Mouse (Mus musculus) liver, embryonic 11.5 days (tissue): ENCODE measurements at regions not wholly inside any gene's neighbourhood (a gene's known extent, or its start where the extent isn't known, plus 50 kb on each side); places are given as distances from the start of the nearest gene placed in this dataset.

Experiments used
- ATAC-seq: fragments of 200-750 bp; cut with Nextera tagmentation; replicated peaks from 2 replicates; pipeline ENCODE4 v1.8.0; 2017; ENCODE audit warnings: moderate number of reproducible peaks, mild to moderate bottlenecking, moderate TSS enrichment, moderate library complexity; ENCODE audit not compliant: low FRiP score
- DNase-seq: peaks from one replicate; pipeline ENCODE4 v3.0.0-alpha.2; 2017; ENCODE audit warnings: low spot score
- H3K27ac ChIP-seq: fragments of 300-500 bp; sonication (generic); 2 replicates; pipeline ENCODE4 v1.5.1; 2014; ENCODE audit warnings: mild to moderate bottlenecking, low read depth, low read length, control low read depth
- H3K27me3 ChIP-seq: fragments of 300-500 bp; sonication (generic); replicated peaks from 2 replicates; pipeline ENCODE4 v1.6.1; 2014; ENCODE audit warnings: low read length, mixed read lengths; ENCODE audit not compliant: control insufficient read depth, insufficient read depth
- H3K36me3 ChIP-seq: fragments of 300-500 bp; sonication (generic); 2 replicates; pipeline ENCODE4 v1.6.1; 2014; ENCODE audit warnings: mild to moderate bottlenecking, low read length, moderate library complexity, mixed read lengths; ENCODE audit not compliant: control insufficient read depth, insufficient read depth
- H3K4me1 ChIP-seq: fragments of 300-500 bp; sonication (generic); replicated peaks from 2 replicates; pipeline ENCODE4 v1.6.1; 2014; ENCODE audit warnings: low read length, mixed read lengths; ENCODE audit not compliant: control insufficient read depth, insufficient read depth
- H3K4me2 ChIP-seq: fragments of 300-500 bp; sonication (generic); 2 replicates; pipeline ENCODE4 v1.6.1; 2014; ENCODE audit warnings: mild to moderate bottlenecking, control low read depth, moderate library complexity
- H3K4me3 ChIP-seq: fragments of 300-500 bp; sonication (generic); 2 replicates; pipeline ENCODE4 v1.5.1; 2014; ENCODE audit warnings: low read depth, low read length, control low read depth
- H3K9ac ChIP-seq: fragments of 300-500 bp; sonication (generic); 2 replicates; pipeline ENCODE4 v1.6.1; 2014; ENCODE audit warnings: low read depth, low read length, control low read depth
- H3K9me3 ChIP-seq: fragments of 300-500 bp; sonication (generic); 2 replicates; pipeline ENCODE4 v1.6.1; 2016; ENCODE audit warnings: low read length, inconsistent platforms, mixed read lengths; ENCODE audit not compliant: control insufficient read depth
- WGBS: fragments of 180-500 bp; shearing (Covaris S2); extraction: QIAGEN DNeasy Blood & Tissue Kit; methylation state at CpG from one replicate; pipeline ENCODE4 v1.1.7; 2014; 5-methylcytosine and 5-hydroxymethylcytosine counted together

GRCm38 (mm10) chr6:141059250-141059916 lies 189.7 kb upstream of the Pde3a start:
- H3K4me3 ChIP-seq = no peak overlapping the region
- DNase-seq (no peak), ATAC-seq (no peak)
- no peak overlapping the region for H3K27ac ChIP-seq
- no peaks in the 10 kb centered on the region for H3K4me1 ChIP-seq
- H3K9me3 ChIP-seq = 0 out of 2 replicates have a peak, but pooled peaks cover 3% of the 10 kb centered on the region
- no peak overlapping the region for H3K4me2 ChIP-seq
- 82% methylated on average over 11 of the region's 11 CpGs for WGBS
- no peaks in the 10 kb centered on the region for H3K36me3 ChIP-seq
- H3K27me3 ChIP-seq = no peaks in the 10 kb centered on the region
- no peak overlapping the region for H3K9ac ChIP-seq

DNA sequence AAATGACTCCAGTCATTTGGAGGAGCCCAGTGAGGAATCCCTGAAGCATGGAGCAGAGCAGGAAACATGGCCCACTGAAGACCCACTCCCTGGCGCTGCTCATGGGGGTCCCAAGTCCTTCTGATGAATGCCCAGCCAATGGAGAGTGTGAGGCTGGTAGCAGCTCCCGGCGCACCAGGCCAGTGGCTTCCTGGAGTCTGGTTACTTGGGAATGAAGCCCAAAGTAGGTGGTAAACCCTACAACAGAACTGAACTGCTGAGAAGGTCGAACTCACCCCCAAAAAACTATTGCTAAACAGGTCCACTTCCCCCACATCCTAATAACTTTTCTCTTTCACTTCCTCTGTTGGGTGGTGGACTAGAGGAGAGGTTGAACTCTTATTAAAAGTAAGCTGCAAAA lies 183.3 kb upstream of the Pde3a start:
- ATAC-seq (no peak), DNase-seq (no peak)
- Histone ChIP-seq H3K4me1 (no peaks in the 10 kb centered on the region), H3K27ac (no peak overlapping the region), H3K9me3 (no peaks in the 10 kb centered on the region), H3K4me2 (no peak overlapping the region), H3K9ac (no peak overlapping the region), H3K36me3 (no peaks in the 10 kb centered on the region), H3K27me3 (no peaks in the 10 kb centered on the region), H3K4me3 (no peak overlapping the region)
- 65% methylated on average over 4 of the region's 4 CpGs for WGBS

GRCm38 (mm10) chr6:141068861-141069467 lies 180.1 kb upstream of the Pde3a start:
- ATAC-seq (no peak), DNase-seq (no peak)
- Histone ChIP-seq H3K27ac (no peak overlapping the region), H3K9me3 (no peaks in the 10 kb centered on the region), H3K4me1 (no peaks in the 10 kb centered on the region), H3K27me3 (no peaks in the 10 kb centered on the region), H3K36me3 (no peaks in the 10 kb centered on the region), H3K9ac (no peak overlapping the region), H3K4me2 (no peak overlapping the region), H3K4me3 (no peak overlapping the region)
- WGBS = 82% methylated on average over 6 of the region's 6 CpGs

DNA sequence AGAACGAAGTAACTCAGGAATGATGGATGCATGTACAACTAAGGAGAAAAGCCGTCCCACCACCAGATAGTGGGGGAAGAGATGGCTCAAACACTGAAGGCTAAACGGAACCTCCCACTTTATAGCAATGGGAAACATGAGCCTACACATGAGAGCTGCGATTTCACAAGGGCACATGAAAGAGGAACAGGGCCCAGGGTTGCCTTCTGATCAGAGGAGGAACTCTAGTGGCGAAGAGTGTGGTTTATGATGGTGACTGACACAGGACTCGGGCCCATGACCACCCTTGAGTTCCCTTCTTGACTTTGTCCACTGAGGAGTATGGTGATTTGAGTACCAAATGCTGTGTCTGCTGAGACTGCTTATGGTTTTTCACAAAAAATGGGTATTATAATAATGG lies 179.2 kb upstream of the Pde3a start:
- H3K27ac ChIP-seq = no peak overlapping the region
- no peak overlapping the region for H3K4me3 ChIP-seq
- no peak for ATAC-seq
- no peaks in the 10 kb centered on the region for H3K36me3 ChIP-seq
- no peak overlapping the region for H3K4me2 ChIP-seq
- no peak overlapping the region for H3K9ac ChIP-seq
- WGBS = 76% methylated on average over 6 of the region's 6 CpGs
- no peaks in the 10 kb centered on the region for H3K4me1 ChIP-seq
- no peaks in the 10 kb centered on the region for H3K9me3 ChIP-seq
- no peak for DNase-seq
- H3K27me3 ChIP-seq = no peaks in the 10 kb centered on the region

- DNase-seq (no peak), ATAC-seq (no peak)
- H3K4me1 ChIP-seq = no peaks in the 10 kb centered on the region
- no peaks in the 10 kb centered on the region for H3K27me3 ChIP-seq
- no peaks in the 10 kb centered on the region for H3K9me3 ChIP-seq
- WGBS = 80% methylated on average over 2 of the region's 2 CpGs
- no peak overlapping the region for H3K9ac ChIP-seq
- no peaks in the 10 kb centered on the region for H3K36me3 ChIP-seq
- H3K4me2 ChIP-seq = no peak overlapping the region
- no peak overlapping the region for H3K27ac ChIP-seq
- H3K4me3 ChIP-seq = no peak overlapping the region
These were observed 177.6 kb upstream of the Pde3a start for GRCm38 (mm10) chr6:141071507-141071906.

DNA sequence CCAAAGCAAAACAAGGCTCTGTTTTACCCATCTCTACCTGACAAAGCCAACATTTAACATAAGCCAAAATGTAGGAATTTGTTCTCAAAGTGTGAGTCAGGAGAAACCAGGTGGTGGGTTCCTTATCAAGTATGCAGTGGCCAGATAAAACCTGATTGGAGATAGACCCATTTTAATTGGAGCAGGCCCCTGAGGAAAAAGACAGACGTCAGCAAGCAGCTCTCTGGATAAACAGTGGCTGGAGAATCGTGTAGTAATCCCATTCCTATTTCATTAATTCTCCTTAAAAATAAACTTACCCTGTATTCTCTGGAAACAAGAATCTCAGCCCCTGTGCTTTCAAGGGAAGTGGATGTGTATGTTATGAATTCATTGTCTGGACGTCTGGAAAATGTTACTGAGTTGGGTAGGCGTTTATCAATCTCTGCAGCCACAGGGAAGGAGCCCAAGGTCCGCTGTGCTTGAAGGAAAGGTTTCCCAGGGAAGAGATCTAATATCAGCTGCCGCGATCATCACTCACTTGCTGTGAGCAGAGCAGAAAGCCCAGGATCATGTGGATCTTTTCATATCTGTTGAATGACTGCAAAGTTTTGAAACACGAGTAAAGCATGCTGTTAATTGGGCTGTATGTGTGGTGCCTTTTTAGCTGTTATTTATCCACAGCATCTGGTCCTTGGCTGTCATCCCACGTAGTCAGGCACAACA lies 157.8 kb upstream of the Pde3a start:
- H3K4me2 ChIP-seq = no peak overlapping the region
- H3K4me1 ChIP-seq = no peaks in the 10 kb centered on the region
- H3K27ac ChIP-seq = no peak overlapping the region
- H3K9me3 ChIP-seq = no peaks in the 10 kb centered on the region
- H3K27me3 ChIP-seq = no peaks in the 10 kb centered on the region
- DNase-seq (no peak), ATAC-seq (no peak)
- 50% methylated on average over 9 of the region's 9 CpGs for WGBS
- H3K9ac ChIP-seq = no peak overlapping the region
- H3K4me3 ChIP-seq = no peak overlapping the region
- no peaks in the 10 kb centered on the region for H3K36me3 ChIP-seq

DNA sequence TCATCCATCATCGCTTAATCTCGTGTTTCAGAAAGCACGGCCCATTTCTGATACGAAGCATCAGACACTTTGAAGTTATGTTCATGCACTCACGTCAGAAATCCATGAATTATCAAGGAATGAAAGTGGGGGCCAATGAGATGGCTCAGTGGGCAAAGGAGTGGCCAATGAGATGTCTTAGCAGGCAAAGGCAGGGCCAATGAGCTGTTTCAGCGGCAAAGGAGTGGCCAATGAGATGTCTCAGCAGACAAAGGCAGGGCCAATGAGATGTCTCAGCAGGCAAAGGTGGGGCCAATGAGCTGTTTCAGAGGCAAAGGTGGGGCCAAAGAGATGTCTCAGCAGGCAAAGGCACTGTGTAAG lies 157.3 kb upstream of the Pde3a start:
- no peaks in the 10 kb centered on the region for H3K27me3 ChIP-seq
- no peak overlapping the region for H3K4me2 ChIP-seq
- H3K4me1 ChIP-seq = no peaks in the 10 kb centered on the region
- 79% methylated on average over 6 of the region's 6 CpGs for WGBS
- ATAC-seq = no peak
- no peaks in the 10 kb centered on the region for H3K36me3 ChIP-seq
- no peak overlapping the region for H3K4me3 ChIP-seq
- no peaks in the 10 kb centered on the region for H3K9me3 ChIP-seq
- DNase-seq = no peak
- no peak overlapping the region for H3K9ac ChIP-seq
- H3K27ac ChIP-seq = no peak overlapping the region

DNA sequence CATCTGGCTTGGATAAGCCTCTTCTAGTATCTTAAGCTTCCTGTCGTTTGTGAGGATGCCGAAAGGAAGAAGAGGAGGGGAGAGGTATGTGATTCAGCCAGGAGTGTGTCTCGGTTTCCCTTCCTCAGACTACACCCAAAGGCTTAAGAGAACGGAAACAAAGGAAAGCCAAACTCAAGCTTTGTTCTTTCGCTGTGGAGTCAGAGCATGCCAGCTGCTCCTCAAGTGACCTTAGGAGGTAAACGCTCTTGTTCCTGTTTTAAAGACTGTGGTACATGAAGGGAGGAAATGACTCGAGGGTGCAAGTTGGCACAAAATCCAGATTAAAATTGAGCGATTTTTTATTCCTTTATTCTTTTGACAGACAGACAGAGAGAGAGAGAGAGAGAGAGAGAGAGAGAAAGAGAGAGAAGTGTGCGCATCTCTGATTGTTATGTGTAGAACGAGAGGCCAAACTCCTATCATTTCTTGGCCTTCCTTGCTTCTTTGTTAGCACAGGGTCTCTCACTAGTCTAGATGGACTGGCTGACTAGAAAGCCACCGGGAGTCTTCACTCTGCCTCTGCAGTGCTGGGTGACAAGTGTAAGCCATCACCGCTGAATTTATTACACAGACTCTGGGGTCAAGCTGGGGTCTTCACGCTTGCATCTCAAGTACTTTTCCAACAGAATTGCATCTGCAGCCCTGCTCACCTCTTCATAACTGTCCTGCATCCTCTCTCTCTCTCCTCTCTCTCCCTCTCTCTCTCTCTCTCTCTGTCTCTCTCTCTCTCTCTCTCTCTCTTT lies 151.5 kb upstream of the Pde3a start:
- Histone ChIP-seq H3K4me3 (no peak overlapping the region), H3K4me2 (no peak overlapping the region), H3K4me1 (no peaks in the 10 kb centered on the region), H3K9me3 (no peaks in the 10 kb centered on the region), H3K9ac (no peak overlapping the region), H3K36me3 (no peaks in the 10 kb centered on the region), H3K27ac (no peak overlapping the region), H3K27me3 (no peaks in the 10 kb centered on the region)
- ATAC-seq (no peak), DNase-seq (no peak)
- 51% methylated on average over 13 of the region's 13 CpGs for WGBS
